Mouse (Mus musculus) hindbrain, postnatal 0 days (tissue): ENCODE data around the gene Rbfox1. TPM values are rescaled to one million over a fixed set of nuclear protein-coding genes. Genes with fewer than 3 reads are reported as not detected.

Experiments
- ATAC-seq: fragments of 200-750 bp; cut with Nextera tagmentation; 2 replicates; pipeline ENCODE4 v1.8.0; 2017; ENCODE audit warnings: mild to moderate bottlenecking, moderate TSS enrichment, moderate library complexity
- DNase-seq: peaks from one replicate; pipeline ENCODE4 v3.0.0-alpha.2; 2015; ENCODE audit warnings: low spot score
- H3K27ac ChIP-seq: fragments of 300-500 bp; sonication (generic); 2 replicates; pipeline ENCODE4 v1.5.1; 2014; ENCODE audit warnings: mild to moderate bottlenecking
- H3K27me3 ChIP-seq: fragments of 300-500 bp; sonication (generic); 2 replicates; pipeline ENCODE4 v1.6.1; 2014; ENCODE audit warnings: low read length, mixed read lengths; ENCODE audit not compliant: insufficient read depth
- H3K36me3 ChIP-seq: fragments of 300-500 bp; sonication (generic); 2 replicates; pipeline ENCODE4 v1.6.1; 2014; ENCODE audit warnings: low read length, mixed read lengths; ENCODE audit not compliant: insufficient read depth
- H3K4me1 ChIP-seq: fragments of 300-500 bp; sonication (generic); 2 replicates; pipeline ENCODE4 v1.6.1; 2014; ENCODE audit warnings: antibody characterized with exemption, low read length, mixed read lengths; ENCODE audit not compliant: insufficient read depth
- H3K4me2 ChIP-seq: fragments of 300-500 bp; sonication (generic); 2 replicates; pipeline ENCODE4 v1.6.1; 2014; ENCODE audit warnings: low read depth, mild to moderate bottlenecking, low read length, moderate library complexity, mixed read lengths
- H3K4me3 ChIP-seq: fragments of 300-500 bp; sonication (generic); 2 replicates; pipeline ENCODE4 v1.5.1; 2014; ENCODE audit warnings: low read length
- H3K9ac ChIP-seq: fragments of 300-500 bp; sonication (generic); replicated peaks from 2 replicates; pipeline ENCODE4 v1.6.1; 2014; ENCODE audit warnings: mild to moderate bottlenecking, low read length, moderate library complexity, mixed read lengths
- H3K9me3 ChIP-seq: fragments of 300-500 bp; sonication (generic); 2 replicates; pipeline ENCODE4 v1.6.1; 2016; ENCODE audit warnings: low read length, mixed read lengths
- CTCF ChIP-seq: IDR thresholded peaks from 2 replicates; pipeline ENCODE4 v1.5.1; 2016; ENCODE audit warnings: antibody characterized with exemption, control low read depth, low read depth
- WGBS: fragments of 180-500 bp; shearing (Covaris S2); extraction: QIAGEN DNeasy Blood & Tissue Kit; methylation state at CpG from one replicate; pipeline ENCODE4 v1.1.7; 2014; 5-methylcytosine and 5-hydroxymethylcytosine counted together
- polyA plus RNA-seq: library from polyadenylated mRNA; unstranded; fragments of >200 nt; fragmentation: Nextera tagmentation; extraction: Ambion mirVana; gene quantifications from 2 replicates; pipeline ENCODE4 v1.2.1, GENCODE M21; 2015
- total RNA-seq: library from RNA; depleted of rRNA; stranded (reverse); fragments of >200 nt; gene quantifications from 2 replicates; pipeline ENCODE4 v1.2.3, GENCODE M21; 2014

Rbfox1 gene
- total and polyA plus RNA-seq, 2 experiments from 2014 or later, result 158 to 204 TPM

DNA sequence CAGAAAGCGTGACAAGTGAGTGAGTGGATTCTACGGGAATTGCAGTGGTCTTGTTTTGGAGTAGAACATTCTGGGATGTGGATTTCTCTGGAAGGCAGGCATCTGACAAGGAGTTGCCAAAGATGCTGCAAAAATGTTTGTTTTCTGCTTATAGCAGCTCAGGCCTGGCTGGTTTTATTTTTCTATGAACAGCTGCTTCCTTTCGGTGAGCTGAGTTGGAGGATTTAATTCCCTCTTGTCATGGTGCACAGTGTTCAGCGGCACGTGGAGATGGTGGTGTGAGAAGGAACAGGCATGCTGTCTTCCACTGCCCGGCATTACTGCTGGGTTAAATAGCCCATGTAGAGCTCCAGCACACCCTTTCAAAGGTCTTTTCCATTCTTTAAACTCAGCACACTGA is 428.5 kb downstream of the Rbfox1 start:
- no peaks in the 10 kb centered on the region for H3K36me3 ChIP-seq
- 53% methylated on average over 6 of the region's 6 CpGs for WGBS
- no peak overlapping the region for H3K27ac ChIP-seq
- TF ChIP-seq CTCF, result no peak
- H3K4me1 ChIP-seq, result no peaks in the 10 kb centered on the region
- no peak overlapping the region for H3K4me3 ChIP-seq
- DNase-seq (no peak), ATAC-seq (no peak)
- no peaks in the 10 kb centered on the region; the same call in 1 of the 2 replicates for H3K27me3 ChIP-seq
- H3K9me3 ChIP-seq, result no peaks in the 10 kb centered on the region
- H3K9ac ChIP-seq, result no peak overlapping the region
- H3K4me2 ChIP-seq, result no peak overlapping the region

GRCm38 (mm10) chr16:6324832-6325231 is 439.7 kb downstream of the Rbfox1 start:
- TF ChIP-seq CTCF, result no peak
- 10% methylated on average over 1 of the region's 1 CpGs for WGBS
- no peaks in the 10 kb centered on the region for H3K4me1 ChIP-seq
- no peaks in the 10 kb centered on the region for H3K27me3 ChIP-seq
- H3K4me3 ChIP-seq, result no peak overlapping the region
- ATAC-seq (no peak), DNase-seq (peak; percentile 74)
- no peak overlapping the region for H3K4me2 ChIP-seq
- H3K27ac ChIP-seq, result no peak overlapping the region
- H3K9me3 ChIP-seq, result no peaks in the 10 kb centered on the region
- no peaks in the 10 kb centered on the region for H3K36me3 ChIP-seq
- no peak overlapping the region for H3K9ac ChIP-seq

DNA sequence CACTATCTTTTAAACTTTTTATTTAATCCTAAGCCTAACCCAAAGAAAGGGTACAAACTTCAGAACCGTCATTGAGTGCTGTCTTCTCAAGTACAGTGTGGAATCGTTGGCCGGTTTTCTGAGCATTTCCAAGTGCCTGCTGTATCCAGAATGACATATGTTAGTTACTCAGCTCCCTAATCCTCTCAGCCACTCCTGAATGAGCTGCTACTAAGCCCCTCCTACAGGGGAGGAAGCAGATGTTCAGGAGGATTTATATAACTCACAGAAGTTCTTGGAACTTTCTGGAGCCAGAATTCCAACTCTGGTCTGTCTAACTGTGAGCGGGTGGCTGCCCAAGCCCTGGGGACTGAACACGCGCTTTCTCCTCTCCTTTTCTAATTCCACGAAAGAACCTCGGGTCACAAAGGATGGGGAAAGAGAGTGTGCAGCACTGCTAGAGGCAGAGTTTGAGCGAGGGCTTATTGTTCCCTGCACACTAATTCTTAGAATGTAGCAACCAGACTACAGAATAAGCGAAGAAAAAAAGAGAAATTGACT is 446.3 kb downstream of the Rbfox1 start:
- no peak for DNase-seq
- WGBS, result 64% methylated on average over 10 of the region's 10 CpGs

GRCm38 (mm10) chr16:6333273-6333672 is 448.1 kb downstream of the Rbfox1 start:
- Histone ChIP-seq H3K27ac (no peak overlapping the region), H3K27me3 (no peaks in the 10 kb centered on the region), H3K4me2 (no peak overlapping the region), H3K4me3 (no peak overlapping the region), H3K9ac (no peak overlapping the region), H3K36me3 (no peaks in the 10 kb centered on the region), H3K4me1 (no peaks in the 10 kb centered on the region), H3K9me3 (no peaks in the 10 kb centered on the region)
- peak; percentile 50 for TF ChIP-seq CTCF
- WGBS, result 66% methylated on average over 2 of the region's 2 CpGs
- DNase-seq, result no peak
- ATAC-seq, result no peak

More for the DNA sequence above, 446.3 kb downstream of the Rbfox1 start:
- Histone ChIP-seq H3K9ac (no peak overlapping the region), H3K4me1 (no peaks in the 10 kb centered on the region), H3K27me3 (no peaks in the 10 kb centered on the region), H3K36me3 (no peaks in the 10 kb centered on the region), H3K4me3 (no peak overlapping the region), H3K4me2 (no peak overlapping the region), H3K27ac (no peak overlapping the region), H3K9me3 (no peaks in the 10 kb centered on the region)
- TF ChIP-seq CTCF, result no peak
- no peak for ATAC-seq

DNA sequence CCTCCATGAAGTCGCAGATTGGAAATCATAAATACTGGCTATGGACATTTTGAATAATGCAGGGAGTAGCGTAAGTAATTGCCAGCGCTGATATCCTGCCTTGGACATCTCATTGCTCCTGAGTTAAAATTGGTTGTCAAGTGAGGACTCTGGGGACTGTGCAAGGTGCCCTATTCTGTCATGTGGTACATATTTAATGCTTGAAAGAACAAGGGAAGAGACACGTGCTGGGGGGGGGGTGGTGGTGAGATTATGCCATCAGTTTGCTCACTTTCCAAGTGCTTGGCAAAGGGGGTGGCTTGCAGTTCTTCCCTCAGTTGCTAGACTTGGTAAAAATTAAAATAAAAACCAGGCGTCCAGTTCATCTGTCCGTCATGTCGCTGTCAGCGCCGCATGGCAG is 462.9 kb downstream of the Rbfox1 start:
- Histone ChIP-seq H3K4me2 (peak overlapping the region; percentile 74), H3K27ac (peak overlapping the region; percentile 82), H3K36me3 (no peaks in the 10 kb centered on the region), H3K9me3 (no peaks in the 10 kb centered on the region), H3K27me3 (no peaks in the 10 kb centered on the region), H3K9ac (peak overlapping the region; percentile 57; the same call in 1 of the 2 replicates), H3K4me3 (peak overlapping the region; percentile 50), H3K4me1 (peaks cover 8% of the 10 kb centered on the region; the same call in 1 of the 2 replicates)
- 21% methylated on average over 9 of the region's 9 CpGs for WGBS
- no peak for TF ChIP-seq CTCF
- DNase-seq (peak; percentile 14), ATAC-seq (peak; percentile 7; the same call in 1 of the 2 replicates)

DNA sequence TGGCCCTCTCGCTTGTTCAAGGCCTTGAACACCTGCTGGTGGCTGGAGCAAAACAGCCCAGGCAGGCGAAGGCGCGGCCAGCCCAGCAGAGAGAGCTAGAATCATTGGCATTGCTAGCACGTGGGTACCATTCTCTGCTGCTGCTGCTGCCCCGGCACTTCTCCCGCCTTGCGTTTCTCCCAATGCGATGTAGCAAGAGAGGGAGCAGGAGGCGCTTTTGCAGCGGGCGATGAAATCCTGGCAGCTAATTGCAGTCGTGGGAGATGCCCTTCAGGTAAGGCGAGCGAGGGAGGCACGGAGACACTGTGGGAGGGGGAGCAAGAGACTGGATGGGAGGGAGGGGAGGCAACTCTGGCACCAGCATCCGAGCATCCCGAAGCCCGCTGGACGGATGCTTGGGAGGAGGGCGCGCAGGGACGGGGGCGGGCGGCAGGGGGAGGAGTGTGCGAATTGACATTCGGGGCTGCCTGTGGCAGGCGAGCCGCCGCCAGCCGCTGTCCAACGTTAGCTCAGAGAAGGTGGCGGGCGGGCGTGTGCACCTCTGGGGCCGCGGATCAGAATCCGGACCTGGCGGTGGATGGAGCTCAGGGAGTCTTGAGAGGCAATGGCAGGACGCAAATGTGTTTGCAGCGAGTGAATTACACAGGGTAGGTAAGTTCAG is 463.6 kb downstream of the Rbfox1 start:
- Histone ChIP-seq H3K27me3 (no peaks in the 10 kb centered on the region), H3K9me3 (no peaks in the 10 kb centered on the region), H3K36me3 (no peaks in the 10 kb centered on the region), H3K9ac (peak overlapping the region; percentile 57), H3K4me1 (peaks cover 8% of the 10 kb centered on the region; the same call in 1 of the 2 replicates), H3K27ac (peak overlapping the region; percentile 82), H3K4me2 (peak overlapping the region; percentile 74), H3K4me3 (peak overlapping the region; percentile 50)
- DNase-seq, result peak; percentile 83
- WGBS, result under 1% methylated on average over 41 of the region's 41 CpGs
- ATAC-seq, result peak; percentile 93
- peak; percentile 46 for TF ChIP-seq CTCF

- no peaks in the 10 kb centered on the region for H3K27me3 ChIP-seq
- H3K36me3 ChIP-seq, result no peaks in the 10 kb centered on the region
- peak overlapping the region; percentile 57 for H3K9ac ChIP-seq
- ATAC-seq, result 0 out of 2 replicates have a peak, but pooled peaks have one; percentile 30
- 9% methylated on average over 16 of the region's 16 CpGs for WGBS
- H3K4me1 ChIP-seq, result peaks cover 8% of the 10 kb centered on the region; the same call in 1 of the 2 replicates
- H3K4me2 ChIP-seq, result peak overlapping the region; percentile 74
- peak overlapping the region; percentile 50 for H3K4me3 ChIP-seq
- TF ChIP-seq CTCF, result no peak
- H3K9me3 ChIP-seq, result no peaks in the 10 kb centered on the region
- peak overlapping the region; percentile 82 for H3K27ac ChIP-seq
- peak; percentile 59 for DNase-seq
Observed at GRCm38 (mm10) chr16:6349381-6349780, 464.2 kb downstream of the Rbfox1 start.
